ENCODE assay signal across 10 mouse cellular contexts in the genomic region with DNA sequence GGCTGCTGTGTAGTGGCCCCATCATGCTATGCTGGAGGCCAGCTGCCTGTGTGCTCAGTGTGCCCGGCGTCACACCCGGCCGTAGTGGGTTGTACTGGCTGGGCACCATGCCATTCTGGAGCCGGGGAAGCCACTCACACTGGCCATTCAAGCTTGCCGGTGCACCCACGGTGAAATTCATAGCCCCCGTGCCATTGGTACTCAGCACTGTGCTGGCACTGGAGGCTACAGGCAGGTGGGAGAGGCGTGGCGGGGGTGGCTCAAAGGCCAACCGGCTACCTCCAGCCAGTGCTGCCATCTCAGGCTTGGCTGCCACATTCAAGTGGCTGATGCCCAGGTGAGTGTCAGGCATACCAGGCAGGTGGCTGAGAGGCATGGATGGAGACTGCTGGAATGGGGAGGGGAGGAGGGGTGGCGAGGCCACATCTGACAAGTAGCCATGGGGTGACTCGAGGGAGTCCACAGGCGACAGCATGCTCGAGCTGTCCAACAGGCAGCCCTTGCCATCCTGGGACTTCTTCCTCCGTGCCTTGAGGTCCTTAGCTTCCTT. TPM values are rescaled to one million over a fixed set of nuclear protein-coding genes. Genes with fewer than 3 reads are reported as not detected.
DNase-seq lines count a peak whose midpoint lies in the region; ATAC-seq and TF ChIP-seq lines count a peak whose summit lies in the region.
"Had no signal": no experiment of that assay in that cellular context is flagged by ENCODE, and none has a peak within 500 bp of the region (broad histone marks: within the 10 kb centered on the region; RNA-seq: fewer than 3 reads in every experiment).

No protein-coding gene starts in this region.

- H3K9me3 ChIP-seq in intestine, embryonic 15.5 days = no peaks in the 10 kb centered on the region
- no peaks in the 10 kb centered on the region for H3K9me3 ChIP-seq in intestine, postnatal 0 days (ENCODE audit: control insufficient read depth)
- H3K9me3 ChIP-seq in forebrain, embryonic 12.5 days = no peaks in the 10 kb centered on the region
- H3K9me3 ChIP-seq in midbrain, embryonic 14.5 days (ENCODE audit: control insufficient read depth, low read length) = no peaks in the 10 kb centered on the region

- H3K4me2 ChIP-seq in intestine, embryonic 15.5 days (replicated peaks) = no peak overlapping the region
- H3K4me2 ChIP-seq in intestine, postnatal 0 days (replicated peaks; ENCODE audit: low read depth) = no peak overlapping the region
- no peak overlapping the region for H3K4me2 ChIP-seq in forebrain, embryonic 12.5 days
- no peak overlapping the region for H3K4me2 ChIP-seq in midbrain, embryonic 14.5 days (ENCODE audit: low read length)

- peaks cover 45% of the 10 kb centered on the region for H3K36me3 ChIP-seq in intestine, embryonic 15.5 days
- peaks cover 62% of the 10 kb centered on the region for H3K36me3 ChIP-seq in intestine, postnatal 0 days (ENCODE audit: control insufficient read depth, insufficient read depth)
- peaks cover 76% of the 10 kb centered on the region for H3K36me3 ChIP-seq in forebrain, embryonic 12.5 days (replicated peaks)
- H3K36me3 ChIP-seq in midbrain, embryonic 14.5 days (ENCODE audit: control insufficient read depth, insufficient read depth, low read length) = peaks cover 56% of the 10 kb centered on the region

- peak; percentile 48 for DNase-seq in kidney, postnatal 10 days
- no peak for DNase-seq in midbrain, embryonic 14.5 days
- DNase-seq in urinary bladder, postnatal 14 days (ENCODE audit: low spot score) = no peak
- no peak for DNase-seq in left cerebral cortex, postnatal 10 days (ENCODE audit: extremely low spot score in 1 of 2, low spot score in 2 of 2)
- DNase-seq: adrenal gland, postnatal 14 days had no signal

- peaks cover 18% of the 10 kb centered on the region for H3K4me1 ChIP-seq in intestine, embryonic 15.5 days (replicated peaks)
- no peaks in the 10 kb centered on the region; the same call in 1 of the 2 replicates for H3K4me1 ChIP-seq in intestine, postnatal 0 days (replicated peaks; ENCODE audit: control insufficient read depth, insufficient read depth, low read length)
- H3K4me1 ChIP-seq in forebrain, embryonic 12.5 days = peaks cover 12% of the 10 kb centered on the region
- H3K4me1 ChIP-seq in midbrain, embryonic 14.5 days (ENCODE audit: control insufficient read depth, insufficient read depth, low read length) = no peaks in the 10 kb centered on the region

- no peak overlapping the region; the same call in 1 of the 2 replicates for H3K9ac ChIP-seq in intestine, embryonic 15.5 days
- no peak overlapping the region for H3K9ac ChIP-seq in intestine, postnatal 0 days (ENCODE audit: low read depth, low read length)
- H3K9ac ChIP-seq in forebrain, embryonic 12.5 days = no peak overlapping the region
- no peak overlapping the region for H3K9ac ChIP-seq in midbrain, embryonic 14.5 days (replicated peaks; ENCODE audit: low read length)

- 90% methylated on average over 16 of the region's 16 CpGs for WGBS in intestine, embryonic 15.5 days
- whole genome bisulfite sequencing in intestine, postnatal 0 days = 84% methylated on average over 16 of the region's 16 CpGs
- WGBS in forebrain, embryonic 12.5 days = 92% methylated on average over 16 of the region's 16 CpGs
- WGBS in midbrain, embryonic 14.5 days = 87% methylated on average over 16 of the region's 16 CpGs

- H3K27ac ChIP-seq in intestine, embryonic 15.5 days = 0 out of 2 replicates have a peak overlapping the region, but pooled peaks have one; percentile 1
- H3K27ac ChIP-seq in intestine, postnatal 0 days (ENCODE audit: low read depth, low read length) = no peak overlapping the region
- H3K27ac ChIP-seq in forebrain, embryonic 12.5 days = 0 out of 2 replicates have a peak overlapping the region, but pooled peaks have one; percentile 19
- 0 out of 2 replicates have a peak overlapping the region, but pooled peaks have one; percentile 32 for H3K27ac ChIP-seq in midbrain, embryonic 14.5 days (replicated peaks; ENCODE audit: low read depth, low read length)
- H3K27ac ChIP-seq: macrophage had no signal

- intact Hi-C loops in left cerebral cortex, postnatal 10 days (cut with DNase I) = no loop called here

- no peak overlapping the region for H3K4me3 ChIP-seq in intestine, embryonic 15.5 days (replicated peaks)
- no peak overlapping the region for H3K4me3 ChIP-seq in intestine, postnatal 0 days (ENCODE audit: low read depth, low read length)
- H3K4me3 ChIP-seq in forebrain, embryonic 12.5 days (replicated peaks) = no peak overlapping the region
- no peak overlapping the region for H3K4me3 ChIP-seq in midbrain, embryonic 14.5 days (replicated peaks; ENCODE audit: low read depth, low read length)

- no peak for TF ChIP-seq CTCF in intestine, postnatal 0 days (IDR thresholded peaks at IDR 0.05; ENCODE audit: low read depth)

- H3K27me3 ChIP-seq in intestine, embryonic 15.5 days (replicated peaks) = no peaks in the 10 kb centered on the region
- H3K27me3 ChIP-seq in intestine, postnatal 0 days (replicated peaks; ENCODE audit: control insufficient read depth, insufficient read depth, low read length) = no peaks in the 10 kb centered on the region
- no peaks in the 10 kb centered on the region for H3K27me3 ChIP-seq in forebrain, embryonic 12.5 days
- H3K27me3 ChIP-seq in midbrain, embryonic 14.5 days (ENCODE audit: control insufficient read depth, insufficient read depth, low read length) = no peaks in the 10 kb centered on the region

- peak; percentile 21 for ATAC-seq in intestine, embryonic 15.5 days
- no peak for ATAC-seq in intestine, postnatal 0 days
- ATAC-seq in forebrain, embryonic 12.5 days (ENCODE audit: low FRiP score) = peak; percentile 20; the same call in 1 of the 2 replicates
- ATAC-seq in midbrain, embryonic 14.5 days (ENCODE audit: low FRiP score, low TSS enrichment) = no peak
- no peak for ATAC-seq in megakaryocyte, adult 5-6 weeks (ENCODE audit: poor library complexity, severe bottlenecking)

RNA-seq across cellular contexts. Expression of a gene that starts 15.2 kb away (rescaled TPM):
- 20.2 and 24.7 TPM in 2 replicates for polyA plus RNA-seq in intestine, embryonic 15.5 days (2015; fragmentation: Nextera tagmentation; extraction: Ambion mirVana)
- 17.4 and 18.3 TPM in 2 replicates for polyA plus RNA-seq in intestine, postnatal 0 days (2015; fragmentation: Nextera tagmentation; extraction: Ambion mirVana)
- polyA plus RNA-seq in forebrain, embryonic 12.5 days (2016; fragmentation: Nextera tagmentation; extraction: Ambion mirVana) = 30.0 and 33.9 TPM in 2 replicates
- 24.3 and 32.4 TPM in 2 replicates for polyA plus RNA-seq in midbrain, embryonic 14.5 days (2014; fragmentation: Nextera tagmentation; extraction: Ambion mirVana)
- 41.6 and 43.9 TPM in 2 replicates for total RNA-seq in megakaryocyte, adult 5-6 weeks (2015)
- 31.1 and 34.6 TPM in 2 replicates for total RNA-seq in megakaryocyte, adult 5-6 weeks (2017)
- total RNA-seq in left cerebral cortex, postnatal 10 days (2021) = 10 to 100 TPM; 43.6 to 46.3 TPM

RNA-seq across cellular contexts. Expression of a gene that starts 51.2 kb away (rescaled TPM):
- polyA plus RNA-seq in intestine, embryonic 15.5 days (2015; fragmentation: Nextera tagmentation; extraction: Ambion mirVana) = 14.6 and 17.1 TPM in 2 replicates
- polyA plus RNA-seq in intestine, postnatal 0 days (2015; fragmentation: Nextera tagmentation; extraction: Ambion mirVana) = 6.8 TPM in 2 replicates
- 29.2 and 30.6 TPM in 2 replicates for polyA plus RNA-seq in forebrain, embryonic 12.5 days (2016; fragmentation: Nextera tagmentation; extraction: Ambion mirVana)
- polyA plus RNA-seq in midbrain, embryonic 14.5 days (2014; fragmentation: Nextera tagmentation; extraction: Ambion mirVana) = 20.7 and 26.3 TPM in 2 replicates
- 13.2 and 17.0 TPM in 2 replicates for total RNA-seq in megakaryocyte, adult 5-6 weeks (2015)
- total RNA-seq in megakaryocyte, adult 5-6 weeks (2017) = 7.8 and 10.4 TPM in 2 replicates
- 10 to 100 TPM; 17.3 to 19.6 TPM for total RNA-seq in left cerebral cortex, postnatal 10 days (2021)

RNA-seq across cellular contexts. Expression of a gene that starts 56.3 kb away (rescaled TPM):
- polyA plus RNA-seq in intestine, embryonic 15.5 days (2015; fragmentation: Nextera tagmentation; extraction: Ambion mirVana) = 11.3 and 12.2 TPM in 2 replicates
- polyA plus RNA-seq in intestine, postnatal 0 days (2015; fragmentation: Nextera tagmentation; extraction: Ambion mirVana) = 3.6 and 3.7 TPM in 2 replicates
- polyA plus RNA-seq in forebrain, embryonic 12.5 days (2016; fragmentation: Nextera tagmentation; extraction: Ambion mirVana) = 49.5 and 61.8 TPM in 2 replicates
- 22.0 and 33.9 TPM in 2 replicates for polyA plus RNA-seq in midbrain, embryonic 14.5 days (2014; fragmentation: Nextera tagmentation; extraction: Ambion mirVana)
- 37.6 and 43.0 TPM in 2 replicates for total RNA-seq in megakaryocyte, adult 5-6 weeks (2015)
- total RNA-seq in megakaryocyte, adult 5-6 weeks (2017) = 22.3 and 48.3 TPM in 2 replicates
- total RNA-seq in left cerebral cortex, postnatal 10 days (2021) = 10 to 100 TPM; 26.4 to 30.5 TPM

Comparison
In these comparisons a context has a peak if more than half of its experiments do, and no peak if none do; other contexts are left out.
1. ATAC-seq: peak in intestine, embryonic 15.5 days (single experiment) and forebrain, embryonic 12.5 days (single experiment); none in intestine, postnatal 0 days (single experiment), midbrain, embryonic 14.5 days (single experiment) and megakaryocyte, adult 5-6 weeks (single experiment).